Mouse (Mus musculus) neural tube, embryonic 13.5 days (tissue): ENCODE data around the gene Thy1. TPM values are rescaled to one million over a fixed set of nuclear protein-coding genes. Genes with fewer than 3 reads are reported as not detected.

Experiments used
- ATAC-seq: fragments of 200-750 bp; cut with Nextera tagmentation; 2 replicates; pipeline ENCODE4 v1.8.0; 2017; ENCODE audit warnings: low read depth, mild to moderate bottlenecking, moderate TSS enrichment, moderate library complexity
- H3K27ac ChIP-seq: fragments of 300-500 bp; sonication (generic); replicated peaks from 2 replicates; pipeline ENCODE4 v1.5.1; 2015; ENCODE audit warnings: moderate library complexity, mild to moderate bottlenecking, inconsistent platforms
- H3K27me3 ChIP-seq: fragments of 300-500 bp; sonication (generic); 2 replicates; pipeline ENCODE4 v1.6.1; 2015; ENCODE audit warnings: mild to moderate bottlenecking, inconsistent platforms
- H3K36me3 ChIP-seq: fragments of 300-500 bp; sonication (generic); 2 replicates; pipeline ENCODE4 v1.6.1; 2015; ENCODE audit warnings: mild to moderate bottlenecking, inconsistent platforms
- H3K4me1 ChIP-seq: fragments of 300-500 bp; sonication (generic); replicated peaks from 2 replicates; pipeline ENCODE4 v1.6.1; 2015; ENCODE audit warnings: inconsistent platforms
- H3K4me2 ChIP-seq: fragments of 300-500 bp; sonication (generic); 2 replicates; pipeline ENCODE4 v1.6.1; 2015; ENCODE audit warnings: inconsistent platforms, mild to moderate bottlenecking, moderate library complexity
- H3K4me3 ChIP-seq: fragments of 300-500 bp; sonication (generic); 2 replicates; pipeline ENCODE4 v1.5.1; 2015; ENCODE audit warnings: mild to moderate bottlenecking, inconsistent platforms
- H3K9ac ChIP-seq: fragments of 300-500 bp; sonication (generic); 2 replicates; pipeline ENCODE4 v1.6.1; 2015; ENCODE audit warnings: moderate library complexity, mild to moderate bottlenecking, inconsistent platforms
- H3K9me3 ChIP-seq: fragments of 300-500 bp; sonication (generic); 2 replicates; pipeline ENCODE4 v1.6.1; 2016; ENCODE audit warnings: inconsistent platforms
- WGBS: fragments of 180-500 bp; shearing (Covaris S2); methylation state at CpG from one replicate; pipeline ENCODE4 v1.1.7; 2015; 5-methylcytosine and 5-hydroxymethylcytosine counted together
- polyA plus RNA-seq: library from polyadenylated mRNA; unstranded; fragments of >200 nt; fragmentation: Nextera tagmentation; extraction: Ambion mirVana; gene quantifications from 2 replicates; pipeline ENCODE4 v1.2.1, GENCODE M21; 2015

Thy1 gene
- polyA plus RNA-seq, 1 experiment from 2014 or later = 2.8 TPM

DNA sequence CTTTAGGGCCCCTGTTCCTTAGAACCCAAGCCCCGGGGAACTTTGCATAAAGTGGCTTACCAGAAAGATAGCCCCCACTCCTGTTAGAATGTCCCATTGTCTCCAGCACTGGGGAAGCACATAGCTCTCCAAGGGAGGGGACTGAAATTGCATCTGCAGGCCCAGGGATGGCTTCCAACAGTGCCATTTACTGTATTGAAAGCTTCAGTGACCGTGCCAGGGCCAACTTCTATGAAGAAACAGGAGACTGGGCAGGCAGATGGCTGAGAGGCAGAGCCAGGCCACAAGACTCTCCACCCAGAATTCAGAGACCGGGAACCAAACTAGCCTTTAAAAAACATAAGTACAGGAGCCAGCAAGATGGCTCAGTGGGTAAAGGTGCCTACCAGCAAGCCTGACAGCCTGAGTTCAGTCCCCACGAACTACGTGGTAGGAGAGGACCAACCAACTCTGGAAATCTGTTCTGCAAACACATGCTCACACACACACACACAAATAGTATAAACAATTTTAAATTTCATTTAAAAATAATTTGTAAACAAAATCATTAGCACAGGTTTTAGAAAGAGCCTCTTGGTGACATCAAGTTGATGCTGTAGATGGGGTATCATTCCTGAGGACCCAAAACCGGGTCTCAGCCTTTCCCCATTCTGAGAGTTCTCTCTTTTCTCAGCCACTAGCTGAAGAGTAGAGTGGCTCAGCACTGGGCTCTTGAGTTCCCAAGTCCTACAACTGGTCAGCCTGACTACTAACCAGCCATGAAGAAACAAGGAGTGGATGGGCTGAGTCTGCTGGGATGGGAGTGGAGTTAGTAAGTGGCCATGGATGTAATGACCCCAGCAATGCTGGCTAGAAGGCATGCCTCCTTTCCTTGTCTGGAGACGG lies 1.4 kb upstream of the Thy1 start:
- Histone ChIP-seq H3K4me3 (no peak overlapping the region), H3K27ac (no peak overlapping the region), H3K4me2 (no peak overlapping the region), H3K27me3 (peaks cover 51% of the 10 kb centered on the region), H3K4me1 (peaks cover 19% of the 10 kb centered on the region), H3K36me3 (no peaks in the 10 kb centered on the region), H3K9ac (no peak overlapping the region), H3K9me3 (no peaks in the 10 kb centered on the region)
- no peak for ATAC-seq
- WGBS = 67% methylated on average over 7 of the region's 7 CpGs

DNA sequence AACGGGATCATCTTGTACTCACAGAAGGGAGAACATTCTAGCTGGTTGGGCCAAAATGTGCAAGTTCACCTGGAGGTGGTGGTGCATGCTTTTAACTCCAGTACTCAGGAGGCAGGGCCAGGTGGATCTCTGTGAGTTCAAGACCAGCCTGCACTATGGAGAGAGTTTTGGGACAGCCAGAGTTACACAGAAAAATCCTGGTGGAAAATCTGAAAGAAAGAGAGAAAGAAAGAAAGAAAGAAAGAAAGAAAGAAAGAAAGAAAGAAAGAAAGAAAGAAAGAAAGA lies 846 bp upstream of the Thy1 start:
- no peak overlapping the region for H3K4me3 ChIP-seq
- H3K9me3 ChIP-seq = no peaks in the 10 kb centered on the region
- peaks cover 19% of the 10 kb centered on the region for H3K4me1 ChIP-seq
- H3K4me2 ChIP-seq = no peak overlapping the region
- no peak overlapping the region for H3K9ac ChIP-seq
- H3K27me3 ChIP-seq = peaks cover 51% of the 10 kb centered on the region
- no peaks in the 10 kb centered on the region for H3K36me3 ChIP-seq
- ATAC-seq = no peak
- no peak overlapping the region for H3K27ac ChIP-seq
- 77% methylated on average over 1 of the region's 1 CpGs for WGBS

DNA sequence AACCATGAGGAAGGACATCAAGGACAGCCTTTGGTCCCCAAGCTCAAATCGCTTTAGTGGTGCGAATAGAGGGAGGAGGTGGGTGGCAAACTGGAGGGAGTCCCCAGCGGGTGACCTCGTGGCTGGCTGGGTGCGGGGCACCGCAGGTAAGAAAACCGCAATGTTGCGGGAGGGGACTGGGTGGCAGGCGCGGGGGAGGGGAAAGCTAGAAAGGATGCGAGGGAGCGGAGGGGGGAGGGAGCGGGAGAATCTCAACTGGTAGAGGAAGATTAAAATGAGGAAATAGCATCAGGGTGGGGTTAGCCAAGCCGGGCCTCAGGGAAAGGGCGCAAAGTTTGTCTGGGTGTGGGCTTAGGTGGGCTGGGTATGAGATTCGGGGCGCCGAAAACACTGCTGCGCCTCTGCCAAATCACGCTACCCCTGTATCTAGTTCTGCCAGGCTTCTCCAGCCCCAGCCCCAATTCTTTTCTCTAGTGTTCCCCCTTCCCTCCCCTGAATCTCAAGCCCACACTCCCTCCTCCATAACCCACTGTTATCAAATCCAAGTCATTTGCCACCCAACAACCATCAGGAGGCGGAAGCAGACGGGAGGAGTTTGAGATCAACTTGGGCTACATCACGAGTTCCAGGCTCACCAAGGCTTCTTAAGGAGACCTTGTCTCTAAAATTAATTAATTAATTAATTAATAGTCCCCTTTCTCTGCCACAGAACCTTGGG lies 683 bp downstream of the Thy1 start:
- Histone ChIP-seq H3K27ac (no peak overlapping the region), H3K36me3 (no peaks in the 10 kb centered on the region), H3K4me2 (peak overlapping the region; percentile 72), H3K4me1 (peaks cover 19% of the 10 kb centered on the region), H3K9ac (peak overlapping the region; percentile 56), H3K4me3 (peak overlapping the region; percentile 41), H3K9me3 (no peaks in the 10 kb centered on the region), H3K27me3 (peaks cover 51% of the 10 kb centered on the region)
- 0 out of 2 replicates have a peak, but pooled peaks have one; percentile 49 for ATAC-seq
- 5% methylated on average over 23 of the region's 23 CpGs for WGBS

DNA sequence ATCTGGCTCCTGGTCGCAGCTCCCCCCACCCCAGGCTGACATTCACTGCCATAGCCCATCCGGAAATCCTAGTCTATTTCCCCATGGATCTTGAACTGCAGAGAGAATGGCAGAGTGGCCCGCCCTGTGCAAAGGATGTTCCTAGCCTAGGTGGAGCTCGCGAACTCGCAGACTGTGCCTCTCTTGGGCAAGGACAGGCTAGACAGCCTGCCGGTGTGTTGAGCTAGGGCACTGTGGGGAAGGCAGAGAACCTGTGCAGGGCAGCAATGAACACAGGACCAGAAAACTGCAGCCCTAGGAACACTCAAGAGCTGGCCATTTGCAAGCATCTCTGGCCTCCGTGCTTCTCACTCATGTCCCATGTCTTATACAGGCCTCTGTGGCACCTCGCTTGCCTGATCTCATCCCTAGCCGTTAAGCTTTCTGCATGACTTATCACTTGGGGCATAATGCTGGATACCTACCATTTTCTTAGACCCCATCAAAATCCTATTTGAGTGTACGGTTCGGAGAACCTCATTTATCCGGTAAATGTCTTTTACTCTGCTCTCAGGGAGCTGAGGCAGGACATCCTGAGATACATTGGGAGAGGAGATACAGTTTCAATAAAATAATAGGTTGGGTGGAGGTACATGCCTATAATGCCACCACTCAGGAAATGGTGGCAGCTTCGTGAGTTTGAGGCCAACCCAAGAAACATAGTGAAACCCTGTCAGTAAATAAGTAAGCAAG lies 1.4 kb downstream of the Thy1 start:
- no peak overlapping the region for H3K4me3 ChIP-seq
- peak overlapping the region; percentile 72; the same call in 1 of the 2 replicates for H3K4me2 ChIP-seq
- WGBS = 39% methylated on average over 14 of the region's 14 CpGs
- no peak overlapping the region for H3K9ac ChIP-seq
- H3K27ac ChIP-seq = no peak overlapping the region
- ATAC-seq = no peak
- H3K36me3 ChIP-seq = no peaks in the 10 kb centered on the region
- no peaks in the 10 kb centered on the region for H3K9me3 ChIP-seq
- H3K4me1 ChIP-seq = peaks cover 19% of the 10 kb centered on the region
- H3K27me3 ChIP-seq = peaks cover 51% of the 10 kb centered on the region

DNA sequence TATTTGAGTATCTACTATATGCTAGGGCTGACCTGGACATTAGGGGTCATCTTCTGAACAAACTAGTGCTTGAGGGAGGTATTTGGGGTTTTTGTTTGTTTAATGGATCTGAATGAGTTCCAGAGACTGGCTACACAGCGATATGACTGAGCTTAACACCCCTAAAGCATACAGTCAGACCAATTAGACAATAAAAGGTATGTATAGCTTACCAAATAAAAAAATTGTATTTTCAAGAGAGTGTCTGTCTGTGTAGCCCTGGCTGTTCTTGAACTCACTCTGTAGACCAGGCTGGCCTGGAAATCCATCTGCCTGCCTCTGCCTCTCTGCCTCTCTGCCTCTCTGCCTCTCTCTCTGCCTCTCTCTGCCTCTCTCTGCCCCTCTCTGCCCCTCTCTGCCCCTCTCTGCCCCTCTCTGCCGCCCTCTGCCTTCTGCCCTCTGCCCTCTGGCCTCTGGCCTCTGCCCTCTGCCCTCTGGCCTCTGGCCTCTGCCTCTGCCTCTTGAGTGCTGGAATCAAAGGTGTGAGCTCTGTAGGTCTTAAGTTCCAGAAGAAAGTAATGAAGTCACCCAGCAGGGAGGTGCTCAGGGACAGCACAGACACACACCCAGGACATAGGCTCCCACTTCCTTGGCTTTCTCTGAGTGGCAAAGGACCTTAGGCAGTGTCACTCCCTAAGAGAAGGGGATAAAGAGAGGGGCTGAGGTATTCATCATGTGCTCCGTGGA lies 2.1 kb downstream of the Thy1 start:
- Histone ChIP-seq H3K27ac (no peak overlapping the region), H3K4me3 (no peak overlapping the region), H3K27me3 (peaks cover 51% of the 10 kb centered on the region), H3K4me1 (peaks cover 19% of the 10 kb centered on the region), H3K4me2 (no peak overlapping the region), H3K9me3 (no peaks in the 10 kb centered on the region), H3K9ac (no peak overlapping the region), H3K36me3 (no peaks in the 10 kb centered on the region)
- ATAC-seq = no peak
- 66% methylated on average over 3 of the region's 3 CpGs for WGBS

DNA sequence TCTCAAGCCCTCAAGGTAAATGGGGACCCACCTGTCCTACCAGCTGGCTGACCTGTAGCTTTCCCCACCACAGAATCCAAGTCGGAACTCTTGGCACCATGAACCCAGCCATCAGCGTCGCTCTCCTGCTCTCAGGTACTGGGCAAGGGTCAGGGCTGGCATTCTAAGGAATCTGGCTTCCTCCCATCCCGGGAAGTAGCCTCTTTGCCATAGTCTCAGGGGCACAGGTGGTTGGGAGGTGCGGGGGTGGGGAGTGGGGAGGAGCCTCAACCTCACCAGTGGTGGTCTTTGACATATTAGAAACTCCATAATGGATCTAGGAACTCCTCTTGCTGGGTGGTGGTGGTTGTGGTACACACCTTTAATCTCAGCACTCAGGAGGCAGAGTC lies 2.7 kb downstream of the Thy1 start:
- Histone ChIP-seq H3K4me1 (peaks cover 19% of the 10 kb centered on the region), H3K9me3 (no peaks in the 10 kb centered on the region), H3K36me3 (no peaks in the 10 kb centered on the region), H3K9ac (no peak overlapping the region), H3K4me3 (no peak overlapping the region), H3K27me3 (peaks cover 50% of the 10 kb centered on the region), H3K4me2 (no peak overlapping the region), H3K27ac (no peak overlapping the region)
- WGBS = 88% methylated on average over 5 of the region's 5 CpGs
- no peak for ATAC-seq

DNA sequence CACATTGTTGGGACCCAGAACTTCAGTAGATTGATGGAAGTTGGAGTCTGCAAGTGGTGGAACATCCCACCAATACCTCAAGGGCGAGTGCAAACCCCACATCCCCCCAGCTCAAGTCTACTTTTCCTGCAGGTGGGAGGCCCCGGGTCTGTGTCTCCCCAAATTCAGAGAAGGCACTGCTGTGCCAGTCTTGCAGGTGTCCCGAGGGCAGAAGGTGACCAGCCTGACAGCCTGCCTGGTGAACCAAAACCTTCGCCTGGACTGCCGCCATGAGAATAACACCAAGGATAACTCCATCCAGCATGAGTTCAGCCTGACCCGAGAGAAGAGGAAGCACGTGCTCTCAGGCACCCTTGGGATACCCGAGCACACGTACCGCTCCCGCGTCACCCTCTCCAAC lies 3.2 kb downstream of the Thy1 start:
- ATAC-seq = no peak
- no peaks in the 10 kb centered on the region for H3K9me3 ChIP-seq
- H3K36me3 ChIP-seq = no peaks in the 10 kb centered on the region
- 85% methylated on average over 12 of the region's 12 CpGs for WGBS
- H3K4me1 ChIP-seq = peaks cover 19% of the 10 kb centered on the region
- H3K4me2 ChIP-seq = no peak overlapping the region
- H3K4me3 ChIP-seq = no peak overlapping the region
- H3K27me3 ChIP-seq = peaks cover 44% of the 10 kb centered on the region
- no peak overlapping the region for H3K9ac ChIP-seq
- H3K27ac ChIP-seq = no peak overlapping the region

DNA sequence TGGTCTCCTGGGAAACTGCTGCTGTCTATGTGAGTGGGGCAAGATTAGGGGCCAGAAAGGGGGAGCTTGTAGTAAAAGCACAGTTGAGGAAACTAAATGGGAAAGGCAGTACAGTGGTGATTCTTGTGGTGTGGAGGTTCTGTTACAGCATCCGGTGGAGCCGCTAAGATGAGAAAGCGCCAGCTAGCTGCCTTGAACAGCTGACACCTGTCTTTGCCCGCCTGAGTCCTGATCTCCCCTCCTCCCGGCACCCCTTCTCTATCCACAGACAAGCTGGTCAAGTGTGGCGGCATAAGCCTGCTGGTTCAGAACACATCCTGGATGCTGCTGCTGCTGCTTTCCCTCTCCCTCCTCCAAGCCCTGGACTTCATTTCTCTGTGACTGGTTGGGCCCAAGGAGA lies 3.9 kb downstream of the Thy1 start:
- WGBS = 79% methylated on average over 6 of the region's 6 CpGs
- ATAC-seq = no peak
- 0 out of 2 replicates have a peak overlapping the region, but pooled peaks have one; percentile 3 for H3K9ac ChIP-seq
- no peak overlapping the region for H3K27ac ChIP-seq
- no peak overlapping the region for H3K4me3 ChIP-seq
- H3K9me3 ChIP-seq = no peaks in the 10 kb centered on the region
- H3K27me3 ChIP-seq = peaks cover 38% of the 10 kb centered on the region
- no peak overlapping the region for H3K4me2 ChIP-seq
- peaks cover 19% of the 10 kb centered on the region for H3K4me1 ChIP-seq
- no peaks in the 10 kb centered on the region for H3K36me3 ChIP-seq

DNA sequence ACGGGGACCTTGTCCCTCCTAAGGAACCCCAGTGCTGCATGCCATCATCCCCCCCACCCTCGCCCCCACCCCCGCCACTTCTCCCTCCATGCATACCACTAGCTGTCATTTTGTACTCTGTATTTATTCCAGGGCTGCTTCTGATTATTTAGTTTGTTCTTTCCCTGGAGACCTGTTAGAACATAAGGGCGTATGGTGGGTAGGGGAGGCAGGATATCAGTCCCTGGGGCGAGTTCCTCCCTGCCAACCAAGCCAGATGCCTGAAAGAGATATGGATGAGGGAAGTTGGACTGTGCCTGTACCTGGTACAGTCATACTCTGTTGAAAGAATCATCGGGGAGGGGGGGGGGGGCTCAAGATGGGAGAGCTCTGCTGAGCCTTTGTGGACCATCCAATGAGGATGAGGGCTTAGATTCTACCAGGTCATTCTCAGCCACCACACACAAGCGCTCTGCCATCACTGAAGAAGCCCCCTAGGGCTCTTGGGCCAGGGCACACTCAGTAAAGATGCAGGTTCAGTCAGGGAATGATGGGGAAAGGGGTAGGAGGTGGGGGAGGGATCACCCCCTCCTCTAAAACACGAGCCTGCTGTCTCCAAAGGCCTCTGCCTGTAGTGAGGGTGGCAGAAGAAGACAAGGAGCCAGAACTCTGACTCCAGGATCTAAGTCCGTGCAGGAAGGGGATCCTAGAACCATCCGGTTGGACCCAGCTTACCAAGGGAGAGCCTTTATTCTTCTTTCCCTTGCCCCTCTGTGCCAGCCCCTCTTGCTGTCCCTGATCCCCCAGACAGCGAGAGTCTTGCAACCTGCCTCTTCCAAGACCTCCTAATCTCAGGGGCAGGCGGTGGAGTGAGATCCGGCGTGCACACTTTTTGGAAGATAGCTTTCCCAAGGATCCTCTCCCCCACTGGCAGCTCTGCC lies 4.6 kb downstream of the Thy1 start:
- Histone ChIP-seq H3K9me3 (no peaks in the 10 kb centered on the region), H3K4me1 (peaks cover 16% of the 10 kb centered on the region), H3K4me2 (no peak overlapping the region), H3K4me3 (no peak overlapping the region), H3K27ac (no peak overlapping the region), H3K9ac (no peak overlapping the region), H3K27me3 (peaks cover 32% of the 10 kb centered on the region), H3K36me3 (no peaks in the 10 kb centered on the region)
- 80% methylated on average over 14 of the region's 14 CpGs for WGBS
- no peak for ATAC-seq

DNA sequence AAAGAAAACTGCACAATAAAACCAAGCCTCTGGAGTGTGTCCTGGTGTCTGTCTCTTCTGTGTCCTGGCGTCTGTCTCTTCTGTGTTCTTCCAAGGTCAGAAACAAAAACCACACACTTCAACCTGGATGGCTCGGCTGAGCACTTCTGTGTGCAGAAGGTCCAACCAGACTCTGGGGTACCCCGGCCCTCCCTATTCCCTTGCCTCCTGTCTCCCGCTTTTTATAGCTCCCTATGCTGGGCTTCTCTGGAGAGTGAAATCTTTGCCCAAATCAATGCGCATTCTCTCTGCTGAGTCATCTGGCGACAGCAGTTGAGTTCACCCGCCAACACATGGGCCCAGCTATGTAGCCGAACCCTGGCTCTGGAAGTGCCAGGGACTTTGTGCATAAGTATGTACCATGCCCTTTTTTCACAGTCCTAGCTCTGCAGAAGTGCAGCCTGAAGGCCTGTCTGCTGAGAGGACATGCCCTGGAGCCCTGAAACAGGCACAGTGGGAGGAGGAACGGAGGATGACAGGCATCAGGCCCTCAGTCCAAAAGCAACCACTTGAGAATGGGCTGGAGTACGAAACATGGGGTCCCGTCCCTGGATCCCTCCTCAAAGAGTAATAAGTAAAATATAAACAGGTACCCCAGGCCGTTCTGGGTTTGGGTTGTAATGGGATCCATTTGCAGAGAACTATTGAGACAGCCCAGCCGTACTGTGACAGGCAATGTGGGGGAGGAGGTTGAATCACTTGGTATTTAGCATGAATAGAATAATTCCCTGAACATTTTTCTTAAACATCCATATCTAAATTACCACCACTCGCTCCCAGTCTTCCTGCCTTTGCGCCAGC lies 5.6 kb downstream of the Thy1 start:
- no peak for ATAC-seq
- H3K4me2 ChIP-seq = no peak overlapping the region
- H3K9ac ChIP-seq = no peak overlapping the region
- H3K4me1 ChIP-seq = peaks cover 7% of the 10 kb centered on the region
- H3K27me3 ChIP-seq = peaks cover 22% of the 10 kb centered on the region
- H3K27ac ChIP-seq = no peak overlapping the region
- WGBS = 79% methylated on average over 15 of the region's 15 CpGs
- H3K4me3 ChIP-seq = no peak overlapping the region
- no peaks in the 10 kb centered on the region for H3K36me3 ChIP-seq
- H3K9me3 ChIP-seq = no peaks in the 10 kb centered on the region
